Mouse (Mus musculus) brain, adult 10 weeks (tissue): ENCODE results near the gene Slco1c1. TPM values are rescaled to one million over a fixed set of nuclear protein-coding genes. Genes with fewer than 3 reads are reported as not detected.

Experiments
- polyA plus RNA-seq: library from polyadenylated mRNA; stranded (reverse); fragments of 350-450 nt; fragmentation: Illumina TruSeq; extraction: RNeasy Lipid Tissue Mini Kit (QIAGEN cat#74804); gene quantifications from one replicate; pipeline ENCODE4 v1.2.3, GENCODE M21; 2015; ENCODE audit warnings: low read depth, low replicate concordance

The Slco1c1 gene
- polyA plus RNA-seq: 59.1 TPM

GRCm38 (mm10) chr6:141523747-141524640, at the start of gene Slco1c1:
Gene Slco1c1, plus strand, starts transcription at chr6:141524368.

Other genes starting within 250 kb of the Slco1c1 start
- gene Slco1b2, start 105.2 kb downstream of the Slco1c1 start, polyA plus RNA-seq: 0.42 TPM
- not detected for gene Gm5724, start 249.4 kb downstream of the Slco1c1 start, polyA plus RNA-seq